Mouse (Mus musculus) heart, embryonic 10.5 days (tissue): Measurements from ENCODE around the gene Tbc1d14. TPM values are rescaled to one million over a fixed set of nuclear protein-coding genes. Genes with fewer than 3 reads are reported as not detected.

ENCODE experiments used
- polyA plus RNA-seq: library from polyadenylated mRNA; unstranded; fragments of >200 nt; fragmentation: Nextera tagmentation; extraction: Ambion mirVana; gene quantifications from 2 replicates; pipeline ENCODE4 v1.2.1, GENCODE M21; 2016

The Tbc1d14 gene
- polyA plus RNA-seq, 1 experiment from 2014 or later: 26.8 TPM

Other genes starting within 250 kb of the Tbc1d14 start
- gene Sorcs2, start 195.1 kb downstream of the Tbc1d14 start, polyA plus RNA-seq: 6.9 and 12.2 TPM in 2 replicates
- gene Grpel1, start 128.3 kb downstream of the Tbc1d14 start, polyA plus RNA-seq: 69.8 and 74.4 TPM in 2 replicates
- gene Tada2b, start 109.0 kb downstream of the Tbc1d14 start, polyA plus RNA-seq: 1.2 and 1.9 TPM in 2 replicates
- gene Ccdc96, start 108.7 kb downstream of the Tbc1d14 start, polyA plus RNA-seq: 0.33 and 0.62 TPM in 2 replicates
- 25.5 and 33.7 TPM in 2 replicates for gene D5Ertd579e, start 102.7 kb upstream of the Tbc1d14 start, polyA plus RNA-seq
- 19.5 and 27.1 TPM in 2 replicates for gene Bloc1s4, start 155.4 kb upstream of the Tbc1d14 start, polyA plus RNA-seq
- 366 and 466 TPM in 2 replicates for gene Mrfap1, start 203.5 kb upstream of the Tbc1d14 start, polyA plus RNA-seq
- 12.6 and 20.6 TPM in 2 replicates for gene Man2b2, start 237.4 kb upstream of the Tbc1d14 start, polyA plus RNA-seq